Mouse (Mus musculus): Measurements from ENCODE around the gene Olfr524.

Olfr524 gene

GRCm38 (mm10) chr7:140205864-140206263 lies at the start of gene Olfr524:
Gene Olfr524 (minus strand): TSS chr7:140205964.
- DNase-seq (ENCODE audit: low read depth), result no peak

- DNase-seq (ENCODE audit: low read depth), result no peak
Measured at GRCm38 (mm10) chr7:140253780-140254299, 48.1 kb upstream of the Olfr524 start.

- DNase-seq (ENCODE audit: low read depth), result no peak
Measured at GRCm38 (mm10) chr7:140247216-140247615, 41.5 kb upstream of the Olfr524 start, which contains the start of gene 5830411N06Rik. Gene 5830411N06Rik (plus strand): TSS chr7:140247284.

- DNase-seq (ENCODE audit: low read depth), result no peak
Measured at GRCm38 (mm10) chr7:140233696-140234095, 27.9 kb upstream of the Olfr524 start.

GRCm38 (mm10) chr7:140231026-140231425 lies 25.3 kb upstream of the Olfr524 start:
- no peak for DNase-seq (ENCODE audit: low read depth)

GRCm38 (mm10) chr7:140228476-140228875 lies 22.7 kb upstream of the Olfr524 start:
- no peak for DNase-seq (ENCODE audit: low read depth)

GRCm38 (mm10) chr7:140224209-140224608 lies 18.4 kb upstream of the Olfr524 start:
- no peak for DNase-seq (ENCODE audit: low read depth)

- no peak for DNase-seq (ENCODE audit: low read depth)
Measured at GRCm38 (mm10) chr7:140220375-140220774, 14.6 kb upstream of the Olfr524 start.

GRCm38 (mm10) chr7:140219268-140219667 lies 13.5 kb upstream of the Olfr524 start:
- no peak for DNase-seq (ENCODE audit: low read depth)

- DNase-seq (ENCODE audit: low read depth), result no peak
Measured at GRCm38 (mm10) chr7:140217967-140218366, 12.2 kb upstream of the Olfr524 start, which contains the start of gene Cd163l1. Gene Cd163l1 (plus strand): TSS chr7:140218267.

- no peak for DNase-seq (ENCODE audit: low read depth)
Measured at GRCm38 (mm10) chr7:140213841-140214240, 8.1 kb upstream of the Olfr524 start.

GRCm38 (mm10) chr7:140208677-140209076 lies 2.9 kb upstream of the Olfr524 start:
- DNase-seq (ENCODE audit: low read depth), result no peak

- DNase-seq (ENCODE audit: low read depth), result no peak
Measured at GRCm38 (mm10) chr7:140208153-140208552, 2.4 kb upstream of the Olfr524 start.

GRCm38 (mm10) chr7:140206904-140207303 lies 1.1 kb upstream of the Olfr524 start:
- DNase-seq (ENCODE audit: low read depth), result no peak

- DNase-seq (ENCODE audit: low read depth), result no peak
Measured at GRCm38 (mm10) chr7:140201090-140201489, 4.7 kb downstream of the Olfr524 start.

- DNase-seq (ENCODE audit: low read depth), result no peak
Measured at GRCm38 (mm10) chr7:140196002-140196401, 9.8 kb downstream of the Olfr524 start.

- DNase-seq (ENCODE audit: low read depth), result no peak
Measured at GRCm38 (mm10) chr7:140194031-140194430, 11.7 kb downstream of the Olfr524 start.

GRCm38 (mm10) chr7:140192851-140193250 lies 12.9 kb downstream of the Olfr524 start:
- DNase-seq (ENCODE audit: low read depth), result no peak

GRCm38 (mm10) chr7:140192445-140192844 lies 13.3 kb downstream of the Olfr524 start:
- no peak for DNase-seq (ENCODE audit: low read depth)

- DNase-seq (ENCODE audit: low read depth), result no peak
Measured at GRCm38 (mm10) chr7:140190435-140190834, 15.3 kb downstream of the Olfr524 start.

GRCm38 (mm10) chr7:140188391-140189328 lies 17.1 kb downstream of the Olfr524 start:
- DNase-seq (ENCODE audit: low read depth), result no peak

- no peak for DNase-seq (ENCODE audit: low read depth)
Measured at GRCm38 (mm10) chr7:140187721-140188390, 17.9 kb downstream of the Olfr524 start.

All from fibroblast of lung, adult 2 months (primary cell).